Mouse (Mus musculus): ENCODE data around the gene Gpatch8. TPM values are rescaled to one million over a fixed set of nuclear protein-coding genes. Genes with fewer than 3 reads are reported as not detected.

The Gpatch8 gene
- polyA plus RNA-seq, 1 experiment from 2014 or later, result 68.7 TPM

GRCm38 (mm10) chr11:102437120-102438061, 118.8 kb downstream of the Gpatch8 start:
- Histone ChIP-seq H3K9ac (peak overlapping the region; percentile 49), H3K9me3 (no peaks in the 10 kb centered on the region), H3K36me3 (peaks cover 77% of the 10 kb centered on the region), H3K27me3 (peaks cover 12% of the 10 kb centered on the region; the same call in 1 of the 2 replicates), H3K27ac (peak overlapping the region; percentile 12; the same call in 1 of the 2 replicates), H3K4me1 (peaks cover 22% of the 10 kb centered on the region), H3K4me2 (replicated peaks) (peak overlapping the region; percentile 79), H3K4me3 (peak overlapping the region; percentile 34)
- WGBS, result 4% methylated on average over 86 of the region's 87 CpGs
- ATAC-seq (ENCODE audit: insufficient number of reproducible peaks, insufficient read depth, low FRiP score, low TSS enrichment), result peak; percentile 10; the same call in 1 of the 2 replicates

GRCm38 (mm10) chr11:102436471-102436790, 119.8 kb downstream of the Gpatch8 start:
- Histone ChIP-seq H3K9ac (no peak overlapping the region), H3K4me3 (no peak overlapping the region), H3K4me1 (peaks cover 29% of the 10 kb centered on the region), H3K27me3 (peaks cover 12% of the 10 kb centered on the region; the same call in 1 of the 2 replicates), H3K9me3 (no peaks in the 10 kb centered on the region), H3K36me3 (peaks cover 69% of the 10 kb centered on the region), H3K4me2 (replicated peaks) (no peak overlapping the region), H3K27ac (no peak overlapping the region)
- no peak for ATAC-seq (ENCODE audit: insufficient number of reproducible peaks, insufficient read depth, low FRiP score, low TSS enrichment)
- WGBS, result 83% methylated on average over 10 of the region's 10 CpGs

- Histone ChIP-seq H3K36me3 (peaks cover 64% of the 10 kb centered on the region), H3K27me3 (peaks cover 12% of the 10 kb centered on the region; the same call in 1 of the 2 replicates), H3K4me3 (no peak overlapping the region), H3K4me1 (peaks cover 33% of the 10 kb centered on the region), H3K4me2 (replicated peaks) (no peak overlapping the region), H3K9ac (0 out of 2 replicates have a peak overlapping the region, but pooled peaks have one; percentile 2), H3K9me3 (no peaks in the 10 kb centered on the region), H3K27ac (no peak overlapping the region)
- no peak for ATAC-seq (ENCODE audit: insufficient number of reproducible peaks, insufficient read depth, low FRiP score, low TSS enrichment)
- 92% methylated on average over 18 of the region's 18 CpGs for WGBS
These were observed 120.3 kb downstream of the Gpatch8 start for GRCm38 (mm10) chr11:102435754-102436470.

- Histone ChIP-seq H3K4me2 (replicated peaks) (no peak overlapping the region), H3K9me3 (no peaks in the 10 kb centered on the region), H3K4me3 (no peak overlapping the region), H3K9ac (no peak overlapping the region; the same call in 1 of the 2 replicates), H3K36me3 (peaks cover 56% of the 10 kb centered on the region), H3K4me1 (peaks cover 33% of the 10 kb centered on the region), H3K27me3 (peaks cover 12% of the 10 kb centered on the region; the same call in 1 of the 2 replicates), H3K27ac (no peak overlapping the region)
- no peak for ATAC-seq (ENCODE audit: insufficient number of reproducible peaks, insufficient read depth, low FRiP score, low TSS enrichment)
- 94% methylated on average over 11 of the region's 11 CpGs for WGBS
These were observed 121.1 kb downstream of the Gpatch8 start for GRCm38 (mm10) chr11:102434816-102435705.

GRCm38 (mm10) chr11:102434406-102434805, 121.8 kb downstream of the Gpatch8 start:
- Histone ChIP-seq H3K4me1 (peaks cover 38% of the 10 kb centered on the region), H3K4me3 (no peak overlapping the region), H3K9me3 (no peaks in the 10 kb centered on the region), H3K27ac (no peak overlapping the region), H3K27me3 (peaks cover 7% of the 10 kb centered on the region; the same call in 1 of the 2 replicates), H3K4me2 (replicated peaks) (no peak overlapping the region), H3K9ac (no peak overlapping the region), H3K36me3 (peaks cover 49% of the 10 kb centered on the region)
- 9% methylated on average over 7 of the region's 7 CpGs for WGBS
- no peak for ATAC-seq (ENCODE audit: insufficient number of reproducible peaks, insufficient read depth, low FRiP score, low TSS enrichment)

GRCm38 (mm10) chr11:102433866-102434265, 122.3 kb downstream of the Gpatch8 start:
- H3K9ac ChIP-seq, result no peak overlapping the region
- H3K4me1 ChIP-seq, result peaks cover 43% of the 10 kb centered on the region
- ATAC-seq (ENCODE audit: insufficient number of reproducible peaks, insufficient read depth, low FRiP score, low TSS enrichment), result no peak

GRCm38 (mm10) chr11:102432896-102433295, 123.3 kb downstream of the Gpatch8 start:
- Histone ChIP-seq H3K36me3 (peaks cover 38% of the 10 kb centered on the region), H3K4me2 (replicated peaks) (no peak overlapping the region), H3K4me1 (peaks cover 37% of the 10 kb centered on the region), H3K9me3 (no peaks in the 10 kb centered on the region), H3K9ac (no peak overlapping the region), H3K27me3 (peaks cover 4% of the 10 kb centered on the region; the same call in 1 of the 2 replicates), H3K4me3 (no peak overlapping the region), H3K27ac (no peak overlapping the region)
- WGBS, result 89% methylated on average over 6 of the region's 6 CpGs
- no peak for ATAC-seq (ENCODE audit: insufficient number of reproducible peaks, insufficient read depth, low FRiP score, low TSS enrichment)

More at GRCm38 (mm10) chr11:102433866-102434265, 122.3 kb downstream of the Gpatch8 start:
- H3K9me3 ChIP-seq, result no peaks in the 10 kb centered on the region
- 87% methylated on average over 7 of the region's 7 CpGs for WGBS
- H3K4me2 ChIP-seq (replicated peaks), result no peak overlapping the region
- peaks cover 6% of the 10 kb centered on the region; the same call in 1 of the 2 replicates for H3K27me3 ChIP-seq
- H3K36me3 ChIP-seq, result peaks cover 44% of the 10 kb centered on the region
- H3K27ac ChIP-seq, result no peak overlapping the region
- no peak overlapping the region for H3K4me3 ChIP-seq

GRCm38 (mm10) chr11:102432115-102432843, 123.9 kb downstream of the Gpatch8 start:
- H3K9me3 ChIP-seq, result no peaks in the 10 kb centered on the region
- no peak overlapping the region for H3K9ac ChIP-seq
- 0 out of 2 replicates have a peak overlapping the region, but pooled peaks have one; percentile 17 for H3K4me2 ChIP-seq (replicated peaks)
- no peak overlapping the region for H3K27ac ChIP-seq
- H3K4me3 ChIP-seq, result no peak overlapping the region
- 71% methylated on average over 16 of the region's 16 CpGs for WGBS
- no peak for ATAC-seq (ENCODE audit: insufficient number of reproducible peaks, insufficient read depth, low FRiP score, low TSS enrichment)
- H3K27me3 ChIP-seq, result no peaks in the 10 kb centered on the region; the same call in 1 of the 2 replicates
- peaks cover 31% of the 10 kb centered on the region for H3K4me1 ChIP-seq
- peaks cover 33% of the 10 kb centered on the region for H3K36me3 ChIP-seq

- Histone ChIP-seq H3K9ac (no peak overlapping the region), H3K9me3 (no peaks in the 10 kb centered on the region), H3K4me2 (replicated peaks) (no peak overlapping the region), H3K36me3 (peaks cover 29% of the 10 kb centered on the region), H3K27ac (no peak overlapping the region), H3K4me3 (no peak overlapping the region), H3K4me1 (peaks cover 26% of the 10 kb centered on the region), H3K27me3 (no peaks in the 10 kb centered on the region)
- no peak for ATAC-seq (ENCODE audit: insufficient number of reproducible peaks, insufficient read depth, low FRiP score, low TSS enrichment)
- WGBS, result 76% methylated on average over 3 of the region's 3 CpGs
These were observed 124.5 kb downstream of the Gpatch8 start for GRCm38 (mm10) chr11:102431728-102432114.

GRCm38 (mm10) chr11:102431018-102431645, 125.1 kb downstream of the Gpatch8 start:
- no peak for ATAC-seq (ENCODE audit: insufficient number of reproducible peaks, insufficient read depth, low FRiP score, low TSS enrichment)
- Histone ChIP-seq H3K4me2 (replicated peaks) (peak overlapping the region; percentile 85), H3K27ac (peak overlapping the region; percentile 65), H3K4me3 (peak overlapping the region; percentile 56), H3K9me3 (no peaks in the 10 kb centered on the region), H3K27me3 (no peaks in the 10 kb centered on the region), H3K9ac (peak overlapping the region; percentile 71), H3K4me1 (peaks cover 26% of the 10 kb centered on the region), H3K36me3 (peaks cover 25% of the 10 kb centered on the region)
- under 1% methylated on average over 7 of the region's 7 CpGs for WGBS

All from embryonic facial prominence, embryonic 12.5 days (tissue).